Mouse (Mus musculus) megakaryocyte, embryonic 14.5 days (primary cell): ENCODE results near the gene Akap5. TPM values are rescaled to one million over a fixed set of nuclear protein-coding genes. Genes with fewer than 3 reads are reported as not detected.

Source experiments
- H3K27me3 ChIP-seq: replicated peaks from 2 replicates; pipeline ENCODE3; 2012; ENCODE audit warnings: inconsistent platforms
- H3K36me3 ChIP-seq: replicated peaks from 2 replicates; pipeline ENCODE3; 2012; ENCODE audit warnings: low read length, inconsistent platforms, mixed read lengths
- H3K4me1 ChIP-seq: 2 replicates; pipeline ENCODE4 v1.6.1; 2012; ENCODE audit warnings: inconsistent platforms
- H3K4me3 ChIP-seq: replicated peaks from 2 replicates; pipeline ENCODE3; 2012; ENCODE audit warnings: moderate library complexity, mild to moderate bottlenecking, inconsistent platforms
- H3K9me3 ChIP-seq: 2 replicates; pipeline ENCODE4 v1.6.1; 2012; ENCODE audit warnings: inconsistent platforms
- FLI1 ChIP-seq: IDR thresholded peaks from 2 replicates; pipeline ENCODE4 v1.6.1; 2012; ENCODE audit warnings: low read length, inconsistent platforms, mixed read lengths
- GATA1 ChIP-seq: IDR thresholded peaks from 3 replicates; pipeline ENCODE4 v1.6.1; 2012; ENCODE audit warnings: mixed read lengths, low read length, inconsistent platforms, borderline replicate concordance
- polyA plus RNA-seq: library from polyadenylated mRNA; stranded (reverse); fragments of >175 nt; gene quantifications from 2 replicates; pipeline ENCODE4 v1.2.3, GENCODE M21; 2012; ENCODE audit warnings: low replicate concordance; ENCODE audit not compliant: insufficient read depth

The Akap5 gene
- polyA plus RNA-seq = 0.63 TPM in 1 of 2 replicates, not detected in the other

DNA sequence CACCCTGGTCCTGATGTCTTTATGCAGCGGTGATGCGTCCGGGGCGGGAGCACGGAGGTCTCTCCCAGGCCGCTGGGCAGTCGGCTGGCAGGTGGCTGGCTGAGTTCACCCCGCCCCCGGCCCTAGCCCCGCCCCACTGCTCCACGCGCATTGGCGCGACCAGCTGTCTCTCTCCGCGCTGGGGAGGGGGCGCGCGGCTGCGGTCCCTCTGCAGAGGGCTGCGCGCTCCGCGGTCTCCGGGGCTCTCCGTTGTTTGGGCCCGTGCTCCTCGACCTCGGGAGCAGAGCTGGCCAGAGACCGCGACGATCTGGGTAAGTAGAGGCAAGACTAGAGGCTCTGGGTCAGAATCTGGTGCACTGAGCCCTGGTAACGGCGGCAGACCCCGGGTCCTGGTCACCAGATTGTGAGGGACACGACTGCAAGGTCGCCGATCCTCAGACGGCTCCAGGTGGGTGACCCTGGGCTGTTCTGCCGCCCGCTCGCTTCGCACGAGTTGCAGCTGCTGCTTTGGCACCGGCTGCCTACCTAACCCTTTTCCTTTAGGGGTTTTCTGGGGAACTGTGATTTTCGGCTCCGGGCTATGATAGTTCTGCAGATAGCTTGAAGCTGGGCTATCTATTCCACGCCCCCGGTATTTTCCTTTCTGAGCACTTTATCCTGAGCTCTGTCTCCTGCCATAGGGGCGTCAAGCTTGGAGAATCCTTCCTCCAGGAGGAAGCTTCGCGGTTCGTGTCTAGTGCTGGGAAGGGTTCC lies at the start of gene Akap5:
TSS of gene Akap5 (plus strand) at position 213 of the 753 bp plus-strand sequence.
- peaks cover 41% of the 10 kb centered on the region for H3K9me3 ChIP-seq
- peaks cover 85% of the 10 kb centered on the region for H3K36me3 ChIP-seq
- peak within 1 kb of the TSS; percentile 86 for H3K4me3 ChIP-seq
- H3K27me3 ChIP-seq = no peaks in the 10 kb centered on the region
- peaks cover 65% of the 10 kb centered on the region for H3K4me1 ChIP-seq
- TF ChIP-seq GATA1 = no peak
- TF ChIP-seq FLI1 = no peak

DNA sequence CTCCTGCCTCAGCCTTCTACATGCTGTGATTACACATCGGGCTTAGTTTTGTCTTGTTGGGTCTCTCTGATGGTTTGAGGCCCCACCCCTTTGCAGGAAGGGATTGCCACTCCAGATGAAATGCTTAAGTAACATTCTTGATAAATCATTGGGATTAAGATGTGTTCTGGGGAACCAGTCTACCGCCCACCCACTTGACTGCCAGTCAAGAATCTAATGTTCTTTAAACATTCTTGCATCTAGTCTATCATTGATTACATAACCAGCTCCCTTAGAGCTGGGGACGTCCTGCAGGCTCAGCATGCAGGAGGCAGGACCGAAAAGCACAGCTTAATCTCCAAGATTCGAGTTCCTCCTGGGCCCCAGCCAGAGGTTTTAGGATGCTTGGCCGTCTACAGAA lies 46.5 kb upstream of the Akap5 start:
- TF ChIP-seq GATA1 (no peak), FLI1 (no peak)

DNA sequence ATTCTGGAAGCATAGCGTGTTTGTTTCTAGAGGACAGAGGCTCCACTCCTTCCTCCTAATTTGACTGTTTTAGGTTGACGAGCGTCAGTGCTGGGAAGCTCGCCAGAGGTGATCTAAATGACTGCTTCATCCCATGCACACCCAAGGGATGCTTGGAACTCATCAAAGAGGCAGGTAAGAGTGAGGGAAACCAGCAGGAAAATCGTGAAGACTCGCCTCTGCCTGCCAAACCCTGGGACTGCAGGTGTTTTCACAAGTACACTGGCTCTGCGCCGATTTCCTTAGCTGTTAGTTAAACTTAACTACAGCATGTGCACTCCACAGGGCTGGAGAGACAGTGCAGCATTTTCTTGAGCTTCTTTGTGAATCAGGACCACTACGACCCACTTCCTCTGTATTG lies 44.1 kb upstream of the Akap5 start:
- H3K4me3 ChIP-seq = no peak overlapping the region
- H3K27me3 ChIP-seq = no peaks in the 10 kb centered on the region
- H3K9me3 ChIP-seq = no peaks in the 10 kb centered on the region
- peaks cover 4% of the 10 kb centered on the region for H3K4me1 ChIP-seq
- TF ChIP-seq FLI1 = no peak
- TF ChIP-seq GATA1 = no peak
- H3K36me3 ChIP-seq = peaks cover 96% of the 10 kb centered on the region

More for the DNA sequence above, 46.5 kb upstream of the Akap5 start:
- Histone ChIP-seq H3K4me3 (no peak overlapping the region), H3K4me1 (peaks cover 9% of the 10 kb centered on the region), H3K36me3 (peaks cover 90% of the 10 kb centered on the region), H3K27me3 (no peaks in the 10 kb centered on the region), H3K9me3 (no peaks in the 10 kb centered on the region)

DNA sequence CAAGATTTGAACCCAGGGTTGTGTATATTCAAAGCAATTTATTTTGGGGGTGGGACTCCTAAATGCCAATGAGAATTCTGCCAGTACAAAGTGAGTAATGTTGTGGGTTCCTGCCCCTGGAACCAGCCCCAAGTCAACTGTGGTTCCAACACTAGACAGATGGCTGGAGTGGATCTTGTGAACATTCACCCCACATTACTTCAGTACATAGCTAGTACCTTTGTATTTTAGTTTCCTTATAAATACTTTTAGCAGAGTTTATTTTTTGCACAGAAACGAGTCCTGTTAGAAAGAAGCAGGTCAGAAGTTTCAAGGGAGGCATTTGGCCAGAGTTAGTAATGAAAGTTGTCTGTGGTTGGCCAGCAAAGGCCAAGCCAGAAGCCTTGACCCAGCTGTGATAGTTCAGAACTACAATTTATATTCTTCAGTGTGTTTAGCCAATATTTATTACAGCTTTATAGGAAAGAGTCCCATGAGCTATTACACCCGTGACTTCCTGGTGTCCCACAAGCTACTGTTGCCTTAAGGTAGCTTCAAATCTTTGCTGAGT lies 43.5 kb upstream of the Akap5 start:
- peaks cover 97% of the 10 kb centered on the region for H3K36me3 ChIP-seq
- H3K4me1 ChIP-seq = peaks cover 4% of the 10 kb centered on the region
- no peaks in the 10 kb centered on the region for H3K27me3 ChIP-seq
- TF ChIP-seq GATA1 (no peak), FLI1 (no peak)
- no peak overlapping the region for H3K4me3 ChIP-seq
- H3K9me3 ChIP-seq = no peaks in the 10 kb centered on the region

DNA sequence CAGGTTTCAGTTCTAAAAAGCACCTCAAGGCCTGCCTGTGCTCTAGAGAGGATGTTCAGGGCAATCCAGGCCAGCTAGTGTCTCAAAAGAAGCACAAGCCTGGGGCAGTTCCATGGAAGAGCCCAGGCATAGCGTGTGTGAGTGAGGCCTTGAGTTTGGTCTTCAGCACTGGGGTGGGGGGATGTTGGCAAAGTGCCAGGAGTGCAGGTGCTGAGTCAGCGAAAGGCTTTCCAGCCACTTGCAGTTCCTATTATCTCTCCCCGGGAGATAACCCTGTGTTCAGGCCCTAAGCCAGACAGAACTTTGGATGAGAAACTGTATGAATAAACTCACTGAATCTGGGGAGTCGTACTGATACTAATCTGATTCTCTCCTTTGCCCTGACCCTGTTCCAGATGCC lies 42.6 kb upstream of the Akap5 start:
- no peaks in the 10 kb centered on the region for H3K9me3 ChIP-seq
- H3K4me1 ChIP-seq = peaks cover 4% of the 10 kb centered on the region
- peaks cover 94% of the 10 kb centered on the region for H3K36me3 ChIP-seq
- TF ChIP-seq FLI1 = no peak
- no peak for TF ChIP-seq GATA1
- H3K4me3 ChIP-seq = no peak overlapping the region
- no peaks in the 10 kb centered on the region for H3K27me3 ChIP-seq

DNA sequence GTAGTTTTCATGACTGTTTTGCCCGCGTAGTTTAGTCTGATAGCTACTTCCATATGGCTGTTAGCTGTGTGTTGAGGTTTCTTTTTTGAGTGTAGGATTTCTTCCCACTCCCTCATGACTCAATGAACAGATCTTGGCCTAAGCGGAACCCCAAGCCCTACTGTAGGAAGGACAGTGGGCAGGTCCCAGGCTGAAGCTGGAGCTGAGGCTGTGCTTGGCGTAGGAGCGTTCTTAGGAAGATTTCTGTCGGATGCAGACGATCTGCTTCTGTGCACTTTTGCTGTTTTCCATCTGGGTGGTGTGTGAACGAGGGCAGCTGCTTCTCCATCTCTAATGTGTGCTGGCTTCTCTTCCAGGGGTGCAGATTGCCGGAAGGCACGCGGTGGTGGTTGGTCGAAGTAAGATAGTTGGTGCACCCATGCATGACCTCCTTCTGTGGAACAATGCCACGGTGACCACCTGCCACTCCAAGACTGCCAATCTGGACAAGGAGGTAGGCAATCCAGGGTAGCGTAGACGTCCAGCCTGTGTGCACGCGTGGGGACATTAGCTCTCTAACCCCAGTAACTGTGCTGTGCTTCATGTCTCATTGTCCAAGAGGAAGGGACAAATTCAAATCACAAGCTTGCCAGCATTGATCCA lies 42.0 kb upstream of the Akap5 start:
- H3K27me3 ChIP-seq = no peaks in the 10 kb centered on the region
- no peak for TF ChIP-seq FLI1
- TF ChIP-seq GATA1 = no peak
- no peak overlapping the region for H3K4me3 ChIP-seq
- H3K9me3 ChIP-seq = no peaks in the 10 kb centered on the region
- peaks cover 94% of the 10 kb centered on the region for H3K36me3 ChIP-seq
- H3K4me1 ChIP-seq = peaks cover 4% of the 10 kb centered on the region

DNA sequence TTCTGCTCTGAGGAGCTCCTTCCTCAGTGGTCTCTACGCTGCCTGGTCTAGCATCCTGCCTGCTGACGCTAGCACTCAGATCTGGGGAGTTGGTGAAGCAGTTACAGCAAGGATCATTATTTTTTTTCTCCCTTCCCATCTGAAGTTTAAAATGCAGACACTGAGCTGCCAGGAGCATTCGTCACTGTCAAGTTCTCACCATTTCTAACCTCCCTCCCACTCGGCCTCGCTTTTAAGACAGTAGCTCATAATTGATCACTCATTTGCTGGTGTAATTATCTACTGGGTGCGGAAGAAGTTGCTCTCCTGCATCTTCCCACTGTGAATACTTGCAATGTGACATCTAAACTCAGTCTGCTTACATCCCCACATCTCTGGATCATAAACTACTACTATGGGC lies 39.3 kb upstream of the Akap5 start:
- Histone ChIP-seq H3K9me3 (no peaks in the 10 kb centered on the region), H3K4me3 (no peak overlapping the region), H3K36me3 (peaks cover 91% of the 10 kb centered on the region), H3K27me3 (no peaks in the 10 kb centered on the region), H3K4me1 (peaks cover 4% of the 10 kb centered on the region)
- TF ChIP-seq GATA1 (no peak), FLI1 (no peak)

DNA sequence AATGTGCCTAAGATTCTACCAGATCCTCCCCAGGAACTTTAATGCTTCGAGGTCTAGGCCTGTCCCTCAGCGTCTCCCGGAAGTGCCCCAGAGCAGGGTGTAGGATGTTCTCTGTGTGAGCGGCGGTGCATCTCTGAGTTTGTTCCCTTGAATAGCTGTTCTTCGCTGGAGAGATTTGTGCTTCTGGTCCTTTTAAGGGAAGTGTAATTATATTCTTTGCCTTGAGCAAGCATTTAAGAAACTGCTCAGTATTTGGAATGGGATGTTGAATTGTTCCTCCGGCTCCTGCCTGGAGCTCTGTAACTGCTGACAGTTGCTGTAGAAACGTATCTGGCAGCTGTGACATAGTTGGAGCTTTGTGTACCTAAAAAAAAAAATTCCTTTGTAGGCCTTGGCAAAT lies 36.7 kb upstream of the Akap5 start:
- TF ChIP-seq GATA1 = no peak
- no peak for TF ChIP-seq FLI1
- H3K36me3 ChIP-seq = peaks cover 91% of the 10 kb centered on the region

DNA sequence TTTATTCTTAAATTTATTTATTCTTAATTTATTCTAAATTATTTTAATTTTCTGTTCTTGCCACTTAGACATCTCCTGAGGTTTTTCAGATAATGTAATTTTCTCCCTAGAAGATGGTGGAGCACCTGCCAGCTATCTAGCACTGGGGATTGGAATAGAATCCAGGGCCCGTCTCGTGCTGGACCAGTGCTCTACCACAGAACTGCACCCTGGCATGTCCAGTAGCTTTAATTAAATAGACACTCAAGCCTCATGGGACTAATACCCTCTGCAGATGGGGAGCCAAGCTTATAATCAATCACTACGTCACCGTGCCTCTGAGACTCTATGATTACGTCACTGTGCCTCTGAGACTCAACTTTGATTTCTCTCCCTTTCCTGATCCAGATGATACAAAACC lies 36.2 kb upstream of the Akap5 start:
- Histone ChIP-seq H3K4me1 (peaks cover 6% of the 10 kb centered on the region), H3K9me3 (no peaks in the 10 kb centered on the region), H3K36me3 (peaks cover 89% of the 10 kb centered on the region), H3K4me3 (no peak overlapping the region), H3K27me3 (no peaks in the 10 kb centered on the region)
- TF ChIP-seq GATA1 (no peak), FLI1 (no peak)

More for the DNA sequence above, 36.7 kb upstream of the Akap5 start:
- H3K4me3 ChIP-seq = no peak overlapping the region
- no peaks in the 10 kb centered on the region for H3K9me3 ChIP-seq
- H3K27me3 ChIP-seq = no peaks in the 10 kb centered on the region
- peaks cover 1% of the 10 kb centered on the region; the same call in 1 of the 2 replicates for H3K4me1 ChIP-seq

DNA sequence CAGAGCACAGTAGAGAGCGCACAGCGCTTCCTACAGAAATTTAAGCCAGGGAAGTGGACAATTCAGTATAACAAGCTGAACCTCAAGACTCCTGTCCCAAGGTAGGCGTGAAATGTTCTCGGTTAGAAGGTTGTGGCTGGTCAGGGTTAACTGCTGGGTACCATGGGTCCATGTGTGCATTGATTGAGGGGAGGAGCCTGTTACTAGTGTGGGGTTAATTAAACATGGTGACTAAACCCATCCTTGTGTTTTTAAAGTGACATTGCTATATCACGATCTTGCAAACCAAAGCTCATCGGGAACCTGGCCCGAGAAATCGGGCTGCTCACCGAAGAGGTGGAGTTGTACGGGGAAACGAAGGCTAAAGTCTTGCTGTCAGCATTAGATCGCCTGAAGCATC lies 35.3 kb upstream of the Akap5 start:
- H3K36me3 ChIP-seq = peaks cover 89% of the 10 kb centered on the region
- peaks cover 12% of the 10 kb centered on the region for H3K4me1 ChIP-seq
- H3K9me3 ChIP-seq = no peaks in the 10 kb centered on the region
- H3K27me3 ChIP-seq = no peaks in the 10 kb centered on the region
- no peak overlapping the region for H3K4me3 ChIP-seq
- TF ChIP-seq FLI1 = no peak
- TF ChIP-seq GATA1 = no peak
